Mouse (Mus musculus) thymus, postnatal 36 days (tissue): Measurements from ENCODE around the gene Pcp4l1.
"Not testable (repeated sequence)": the region's sequence is repeated elsewhere in the genome, so short reads cannot be mapped to it uniquely, and the experiment has no call there.

Experiments
- DNase-seq, 2 experiments: peaks; one replicate each; pipeline ENCODE4 v3.0.0; 2022; ENCODE audit warnings: mixed read lengths in 2 of 2

The Pcp4l1 gene

DNA sequence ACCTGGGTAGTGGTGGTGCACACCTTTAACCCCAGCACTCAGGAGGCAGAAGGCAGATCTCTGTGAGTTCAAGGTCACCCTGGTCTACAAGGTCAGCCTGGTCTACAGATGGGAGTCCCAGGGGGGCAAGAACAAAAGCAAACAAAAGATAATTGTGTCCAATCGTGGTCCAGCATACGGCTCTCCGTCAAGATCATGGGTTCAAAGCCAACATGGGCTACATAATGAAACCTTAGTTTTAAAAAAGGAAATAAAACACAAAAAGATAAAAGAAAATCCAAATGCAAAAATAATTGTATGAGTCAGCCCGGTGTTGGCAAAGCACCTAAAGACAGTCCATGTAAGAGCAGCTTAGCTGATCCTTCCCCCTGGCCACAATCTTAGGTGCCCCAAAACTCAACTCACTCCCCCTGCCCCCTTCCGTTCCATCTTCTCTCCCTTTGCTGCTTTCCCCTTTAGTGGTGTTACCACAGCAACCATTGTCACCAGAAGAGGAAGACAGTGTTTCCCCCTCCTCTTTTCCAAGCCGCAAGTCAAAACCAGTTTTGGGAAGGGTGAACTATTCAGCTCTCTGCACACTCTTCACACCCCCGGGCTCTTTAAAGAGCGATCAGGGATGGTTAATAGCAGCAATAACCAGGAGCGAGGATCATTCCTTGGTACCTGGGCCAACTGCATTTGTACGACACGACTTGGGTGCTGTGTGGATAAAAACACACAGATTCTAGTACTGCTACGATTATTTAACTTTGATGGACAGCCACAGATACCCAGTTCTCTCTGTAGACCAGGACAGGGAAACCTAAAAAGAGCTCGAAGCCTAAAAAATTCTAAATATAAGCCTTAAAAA is 8.0 kb downstream of the Pcp4l1 start:
- DNase-seq, result no peak

DNA sequence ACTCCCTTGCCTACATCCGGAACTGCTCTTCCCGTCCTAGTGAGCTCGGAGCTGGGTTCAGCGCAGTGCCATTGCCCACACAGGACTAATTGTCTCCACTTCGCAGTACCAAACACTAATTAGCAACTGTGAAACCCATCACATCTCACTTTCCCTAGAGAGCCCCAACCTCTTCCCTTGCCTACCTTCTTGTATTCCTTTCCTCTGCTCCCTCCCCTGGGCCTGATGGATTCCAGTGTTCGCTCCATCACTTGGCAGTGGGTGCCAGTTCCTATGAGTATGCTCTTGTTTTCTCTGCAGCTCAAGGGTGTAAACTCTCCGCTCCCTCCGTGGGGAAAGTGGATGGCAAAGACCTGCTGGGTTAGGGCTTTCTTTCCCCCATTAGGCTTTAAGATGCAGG is 10.4 kb downstream of the Pcp4l1 start:
- no peak for DNase-seq

- peak in 1 of 2 experiments; percentile 17 for DNase-seq
Observed at GRCm38 (mm10) chr1:171184314-171184713, 11.8 kb downstream of the Pcp4l1 start.

DNA sequence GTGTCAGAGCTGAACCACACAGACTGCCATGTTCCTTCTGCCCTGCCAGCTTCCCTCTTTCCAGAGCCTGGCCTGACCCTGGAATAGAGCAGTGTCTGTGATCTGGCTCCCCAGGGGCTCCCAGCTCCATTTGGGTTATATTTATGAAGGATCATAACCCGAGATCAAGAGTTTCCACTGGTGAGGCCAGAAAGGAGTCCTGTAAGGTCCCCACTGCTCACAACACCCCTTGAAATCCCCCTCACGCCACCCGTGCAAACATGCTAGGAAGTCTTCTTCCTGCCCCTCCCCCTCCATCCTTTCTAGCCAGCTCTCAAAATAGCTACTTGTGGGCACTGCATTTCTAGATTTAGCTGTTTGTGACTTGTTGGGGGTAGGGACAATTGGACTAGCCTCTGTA is 12.4 kb downstream of the Pcp4l1 start:
- no peak for DNase-seq

DNA sequence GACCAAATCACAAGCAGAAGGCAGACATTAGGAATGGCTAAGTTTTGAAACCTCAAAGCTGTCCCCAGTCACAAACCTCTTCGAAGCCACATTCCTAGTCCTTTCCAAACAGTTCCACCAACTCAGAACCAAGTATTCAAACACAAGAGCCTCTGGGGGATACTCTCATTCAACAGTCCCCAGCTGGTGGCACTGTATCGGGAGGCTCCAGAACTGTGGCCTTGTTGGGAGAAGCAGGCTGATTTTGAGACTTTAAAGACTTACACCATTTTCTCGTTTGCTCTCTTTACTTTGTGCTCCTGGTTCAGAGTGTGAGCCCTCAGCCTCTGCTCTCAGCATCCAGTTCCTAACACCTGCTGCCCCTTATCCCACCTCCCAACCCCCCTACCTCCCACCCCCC is 13.0 kb downstream of the Pcp4l1 start:
- DNase-seq, result no peak

GRCm38 (mm10) chr1:171179487-171180171 is 16.4 kb downstream of the Pcp4l1 start:
- DNase-seq, result no peak

GRCm38 (mm10) chr1:171172779-171173178 is 23.3 kb downstream of the Pcp4l1 start:
- no peak for DNase-seq

GRCm38 (mm10) chr1:171171138-171171537 is 24.9 kb downstream of the Pcp4l1 start:
- DNase-seq, result no peak

DNA sequence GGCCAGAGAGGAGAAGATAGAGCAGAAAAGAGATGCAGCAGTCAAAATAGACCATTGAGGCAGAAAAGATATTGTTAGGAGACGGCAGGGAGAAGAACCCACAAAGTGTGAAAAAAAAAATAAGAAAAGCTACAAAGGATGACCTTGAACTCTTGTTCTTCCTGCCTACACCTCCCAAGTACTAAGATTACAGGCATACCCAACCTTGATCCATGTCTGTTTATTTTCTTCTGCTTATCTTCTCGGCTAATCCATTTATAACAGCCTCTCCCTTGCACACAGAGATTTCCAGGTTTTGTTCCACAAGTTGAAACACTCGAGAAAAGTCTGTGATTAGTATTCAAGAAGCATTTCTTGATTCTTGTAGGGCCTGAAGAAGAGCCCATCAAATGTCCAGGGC is 26.2 kb downstream of the Pcp4l1 start:
- DNase-seq, result no peak

DNA sequence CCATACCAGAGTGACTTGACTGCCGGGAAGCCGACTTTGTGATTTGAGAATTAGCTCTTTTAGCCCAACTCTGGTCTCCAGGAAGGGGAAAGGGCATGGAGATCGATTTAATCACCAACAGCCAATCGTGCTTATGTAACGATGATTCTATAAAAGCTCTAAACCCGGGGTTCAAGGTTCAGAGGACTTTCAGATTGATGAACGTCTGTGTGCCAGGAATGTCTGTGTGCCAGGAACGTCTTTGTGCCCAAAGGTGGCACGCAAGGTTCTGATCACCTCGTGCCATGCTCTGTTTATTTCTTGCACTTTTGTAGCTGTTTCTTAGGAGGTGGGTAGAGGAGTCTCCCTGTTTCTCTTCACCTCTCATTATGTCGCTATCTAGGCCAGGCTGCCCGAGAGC is 27.2 kb downstream of the Pcp4l1 start:
- no peak for DNase-seq

GRCm38 (mm10) chr1:171165629-171166345 is 30.3 kb downstream of the Pcp4l1 start:
- no peak for DNase-seq

DNA sequence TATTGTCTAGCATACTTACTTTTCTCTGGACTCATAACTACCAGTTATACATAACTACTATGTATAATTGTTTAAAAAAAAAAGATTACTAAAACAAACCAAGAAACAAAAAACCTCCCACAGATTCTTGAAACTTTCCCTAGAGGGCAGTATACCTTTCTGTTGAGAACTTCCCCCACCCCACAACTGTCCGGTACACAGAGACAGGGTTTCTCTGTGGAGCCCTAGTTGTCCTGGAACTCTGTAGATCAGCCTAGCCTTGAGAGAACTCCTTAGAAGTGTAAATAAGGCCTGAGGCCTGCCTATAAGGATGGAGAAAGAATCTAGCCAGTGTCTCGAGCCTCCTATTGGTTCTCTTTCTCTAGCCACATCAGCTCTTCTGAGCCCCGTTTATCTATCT is 31.8 kb downstream of the Pcp4l1 start:
- DNase-seq, result no peak

GRCm38 (mm10) chr1:171162526-171162925 is 33.5 kb downstream of the Pcp4l1 start:
- no peak for DNase-seq

- DNase-seq, result no peak
Observed at GRCm38 (mm10) chr1:171159485-171159975, 36.5 kb downstream of the Pcp4l1 start.

GRCm38 (mm10) chr1:171157965-171158364 is 38.1 kb downstream of the Pcp4l1 start:
- no peak for DNase-seq

DNA sequence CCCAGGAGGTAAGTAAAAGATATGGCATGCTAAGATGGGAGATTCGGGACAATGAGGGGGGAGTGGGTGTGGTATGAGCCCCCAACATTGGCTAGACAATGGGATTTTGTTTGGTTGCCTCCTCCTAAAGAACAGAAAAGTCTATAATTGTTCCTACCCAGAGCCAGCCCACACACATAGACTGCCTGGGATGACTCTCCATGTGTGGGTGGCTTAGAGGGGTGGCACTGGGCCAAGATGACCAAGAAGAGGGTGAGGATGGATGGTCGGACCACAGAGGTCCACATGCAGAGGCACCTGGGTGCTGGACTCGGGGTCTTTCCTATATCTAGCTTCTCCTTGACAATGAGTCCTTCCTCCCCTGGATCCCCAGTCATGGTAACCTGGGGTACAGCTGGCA is 39.4 kb downstream of the Pcp4l1 start:
- DNase-seq, result no peak

- no peak for DNase-seq
Observed at GRCm38 (mm10) chr1:171151966-171152365, 44.1 kb downstream of the Pcp4l1 start.

GRCm38 (mm10) chr1:171150838-171151391 is 45.2 kb downstream of the Pcp4l1 start:
- peak in 1 of 2 experiments; percentile 25 for DNase-seq

DNA sequence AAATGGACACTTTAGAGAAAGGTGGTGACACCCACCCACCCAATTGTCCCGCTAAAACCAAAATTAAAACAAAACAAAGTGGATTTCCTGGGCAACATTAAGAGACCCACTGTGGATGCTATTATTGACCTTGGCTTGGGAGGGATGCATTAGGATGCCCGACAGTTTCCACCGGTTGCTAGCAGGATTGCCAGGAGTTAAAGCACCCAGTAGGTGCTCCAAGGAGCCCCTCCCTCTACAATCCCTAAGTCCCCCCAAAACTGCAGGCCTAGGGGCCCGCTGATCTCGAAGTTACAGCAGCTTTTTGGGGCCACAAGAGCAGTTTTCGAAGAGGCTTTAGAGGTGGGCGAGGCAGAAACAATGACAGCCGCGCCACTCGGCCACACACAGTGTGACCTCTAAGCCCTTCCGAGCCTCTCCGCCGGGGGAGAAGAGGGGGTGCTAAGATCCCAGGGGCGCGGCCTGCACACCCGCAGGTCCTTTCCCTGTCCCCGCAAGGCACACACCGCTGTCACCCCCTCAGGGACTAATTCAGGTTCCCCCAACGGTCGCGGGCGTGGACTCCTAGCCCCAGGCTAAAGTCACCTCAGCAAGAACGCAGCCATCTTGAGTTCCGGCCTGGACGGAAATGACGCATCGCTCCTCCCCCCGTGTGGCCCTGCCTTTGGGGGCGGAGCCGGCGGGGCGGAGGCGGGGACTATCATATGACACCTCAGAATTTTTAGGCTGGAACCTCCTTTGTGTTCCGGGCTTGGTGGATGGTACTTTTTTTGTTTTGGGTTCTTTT is 45.9 kb downstream of the Pcp4l1 start, which contains the start of the genes Sdhc and Mpz:
TSS of gene Sdhc (minus strand) at position 630 of the 787 bp plus-strand sequence.
TSS of gene Mpz (plus strand) at position 738 of the 787 bp plus-strand sequence.
- peak; percentile 94 to 97 for DNase-seq

DNA sequence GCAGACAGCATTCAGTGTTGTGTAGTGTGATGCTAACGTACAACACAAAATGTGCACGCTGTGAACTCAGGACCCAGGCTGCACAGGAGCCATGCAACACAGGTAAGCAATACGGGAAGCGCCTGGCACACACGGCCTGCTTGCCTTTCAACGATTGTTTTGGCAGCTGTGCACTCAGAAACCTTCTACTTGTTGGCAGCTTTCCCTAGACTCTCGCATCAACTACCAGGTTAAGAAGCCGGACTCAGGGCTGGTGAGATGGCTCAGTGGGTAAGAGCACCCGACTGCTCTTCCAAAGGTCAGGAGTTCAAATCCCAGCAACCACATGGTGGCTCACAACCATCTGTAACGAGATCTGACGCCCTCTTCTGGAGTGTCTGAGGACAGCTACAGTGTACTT is 53.1 kb downstream of the Pcp4l1 start:
- not testable (repeated sequence) for DNase-seq

- not testable (repeated sequence) for DNase-seq
Observed at GRCm38 (mm10) chr1:171137486-171138155, 58.4 kb downstream of the Pcp4l1 start.
